Mouse (Mus musculus) yolk sac, embryonic 10.5 days (tissue): ENCODE data around the gene Nmur1.

Source experiments
- DNase-seq: peaks from one replicate; pipeline ENCODE4 v3.0.0-alpha.2; 2017; ENCODE audit warnings: low spot score

The Nmur1 gene

GRCm38 (mm10) chr1:86409476-86409875, 16.6 kb downstream of the Nmur1 start:
- no peak for DNase-seq

GRCm38 (mm10) chr1:86408515-86408914, 17.5 kb downstream of the Nmur1 start:
- DNase-seq: no peak

GRCm38 (mm10) chr1:86406914-86407313, 19.1 kb downstream of the Nmur1 start:
- peak; percentile 17 for DNase-seq

- DNase-seq: no peak
Observed at GRCm38 (mm10) chr1:86406313-86406712, 19.7 kb downstream of the Nmur1 start.

GRCm38 (mm10) chr1:86404834-86405233, 21.2 kb downstream of the Nmur1 start:
- no peak for DNase-seq

GRCm38 (mm10) chr1:86400096-86400754, 25.8 kb downstream of the Nmur1 start:
- DNase-seq: no peak

- DNase-seq: no peak
Observed at GRCm38 (mm10) chr1:86399322-86399721, 26.7 kb downstream of the Nmur1 start.

- DNase-seq: no peak
Observed at GRCm38 (mm10) chr1:86398222-86398621, 27.8 kb downstream of the Nmur1 start.

GRCm38 (mm10) chr1:86397621-86398020, 28.4 kb downstream of the Nmur1 start:
- no peak for DNase-seq

GRCm38 (mm10) chr1:86395897-86396296, 30.1 kb downstream of the Nmur1 start:
- no peak for DNase-seq

GRCm38 (mm10) chr1:86394246-86394645, 31.8 kb downstream of the Nmur1 start:
- DNase-seq: no peak

- DNase-seq: no peak
Observed at GRCm38 (mm10) chr1:86393219-86393618, 32.8 kb downstream of the Nmur1 start.

- no peak for DNase-seq
Observed at GRCm38 (mm10) chr1:86391425-86391824, 34.6 kb downstream of the Nmur1 start.

- DNase-seq: peak; percentile 60
Observed at GRCm38 (mm10) chr1:86389230-86389629, 36.8 kb downstream of the Nmur1 start.

GRCm38 (mm10) chr1:86381027-86381426, 45.0 kb downstream of the Nmur1 start:
- peak; percentile 10 for DNase-seq

- DNase-seq: no peak
Observed at GRCm38 (mm10) chr1:86379161-86379569, 46.9 kb downstream of the Nmur1 start.

- DNase-seq: no peak
Observed at GRCm38 (mm10) chr1:86378662-86379061, 47.4 kb downstream of the Nmur1 start.

- DNase-seq: no peak
Observed at GRCm38 (mm10) chr1:86376354-86376753, 49.7 kb downstream of the Nmur1 start.

- peak; percentile 9 for DNase-seq
Observed at GRCm38 (mm10) chr1:86371997-86372396, 54.0 kb downstream of the Nmur1 start.

GRCm38 (mm10) chr1:86368086-86368485, 57.9 kb downstream of the Nmur1 start:
- DNase-seq: no peak

GRCm38 (mm10) chr1:86363671-86364070, 62.4 kb downstream of the Nmur1 start:
- peak; percentile 27 for DNase-seq

GRCm38 (mm10) chr1:86361852-86362615, 64.0 kb downstream of the Nmur1 start:
- DNase-seq: no peak

- DNase-seq: peak; percentile 29
Observed at GRCm38 (mm10) chr1:86360441-86360840, 65.6 kb downstream of the Nmur1 start.

GRCm38 (mm10) chr1:86359798-86360179, 66.2 kb downstream of the Nmur1 start:
- DNase-seq: no peak
